Mouse (Mus musculus): ENCODE results near the gene Tmem59. TPM values are rescaled to one million over a fixed set of nuclear protein-coding genes. Genes with fewer than 3 reads are reported as not detected.

The Tmem59 gene
- total RNA-seq (2012; rRNA removed): 51.9 and 55.8 TPM in 2 replicates
- 10 to 100 TPM in 1 of 2 experiments, not detected in 1; 78.9 TPM for polyA plus RNA-seq (2012; ENCODE audit: insufficient read depth in 1 of 2, insufficient read length in 2 of 2, low read depth in 1 of 2, low replicate concordance in 2 of 2, missing spikeins in 1 of 2)

- H3K79me2 ChIP-seq (ENCODE audit: control insufficient read depth, insufficient read depth, low read length, poor library complexity): peaks cover 47% of the 10 kb centered on the region
- no peaks in the 10 kb centered on the region for H3K27me3 ChIP-seq (ENCODE audit: control insufficient read depth in 1 of 2, insufficient read depth in 2 of 2, low read length in 2 of 2)
- peaks cover 11 to 12% of the 10 kb centered on the region in 2 experiments for H3K4me1 ChIP-seq (ENCODE audit: control insufficient read depth in 1 of 2, insufficient read depth in 2 of 2, low read length in 2 of 2)
- peak within 1 kb of the TSS; percentile 73 to 91 for H3K4me3 ChIP-seq (ENCODE audit: control insufficient read depth in 1 of 2, insufficient read depth in 1 of 2, low read depth in 2 of 2, low read length in 2 of 2)
- peak within 1 kb of the TSS; percentile 89 for H3K27ac ChIP-seq (ENCODE audit: control insufficient read depth, low read depth, low read length)
- DNase-seq (ENCODE audit: low read depth, low spot score): peak; percentile 97
- TF ChIP-seq ZKSCAN1 (IDR thresholded peaks at IDR 0.05; ENCODE audit: low read depth, low read length): no peak
- 0 out of 2 replicates have a peak, but pooled peaks have one; percentile 2 for TF ChIP-seq TCF12 (IDR thresholded peaks at IDR 0.05; ENCODE audit: low read depth, low read length)
- TF ChIP-seq KAT2A (conservative IDR thresholded peaks at IDR 0.05; ENCODE audit: low read depth, low read length): peak; percentile 85
- TF ChIP-seq ZNF384 (IDR thresholded peaks at IDR 0.05; ENCODE audit: low read depth, low read length): no peak
- TF ChIP-seq UBTF (IDR thresholded peaks at IDR 0.05; ENCODE audit: borderline replicate concordance, insufficient read depth, low read depth, low read length): 0 out of 2 replicates have a peak, but pooled peaks have one; percentile 64
- no peak for TF ChIP-seq TAL1 (IDR thresholded peaks at IDR 0.05; ENCODE audit: low read length)
- 0 out of 2 replicates have a peak, but pooled peaks have one; percentile 38 for TF ChIP-seq MAX (IDR thresholded peaks at IDR 0.05; ENCODE audit: low read length)
- TF ChIP-seq POLR2A (IDR thresholded peaks at IDR 0.05; ENCODE audit: control insufficient read depth in 1 of 2, insufficient read depth in 1 of 2, low read depth in 1 of 2, low read length in 2 of 2, poor library complexity in 1 of 2): peak; percentile 68 to 69
- no peak for TF ChIP-seq RAD21 (IDR thresholded peaks at IDR 0.05; ENCODE audit: low read depth, low read length)
- peak; percentile 53 for TF ChIP-seq MXI1 (IDR thresholded peaks at IDR 0.05; ENCODE audit: low read depth, low read length)
- TF ChIP-seq NELFE (IDR thresholded peaks at IDR 0.05; ENCODE audit: low read depth, low read length): peak; percentile 57
- peak; percentile 15; the same call in 1 of the 2 replicates for TF ChIP-seq USF1 (IDR thresholded peaks at IDR 0.05; ENCODE audit: low read depth, low read length)
- TF ChIP-seq HCFC1 (IDR thresholded peaks at IDR 0.05; ENCODE audit: low read depth, low read length): peak; percentile 98
- TF ChIP-seq MYC (IDR thresholded peaks at IDR 0.05; ENCODE audit: low read depth, low read length): no peak; the same call in 1 of the 2 replicates
- TF ChIP-seq GATA1 (IDR thresholded peaks at IDR 0.05; ENCODE audit: low read depth, low read length): no peak
- TF ChIP-seq MYB (IDR thresholded peaks at IDR 0.05; ENCODE audit: low read depth, low read length): no peak
- TF ChIP-seq SIN3A (IDR thresholded peaks at IDR 0.05; ENCODE audit: low read length): peak; percentile 93
- TF ChIP-seq JUND (IDR thresholded peaks at IDR 0.05; ENCODE audit: low read depth, low read length): no peak
- TF ChIP-seq POLR2AphosphoS2 (IDR thresholded peaks at IDR 0.05; ENCODE audit: low read length): peak; percentile 32; the same call in 1 of the 2 replicates
- no peak for TF ChIP-seq CHD1 (IDR thresholded peaks at IDR 0.05; ENCODE audit: low read depth, low read length)
- peak; percentile 68; the same call in 1 of the 2 replicates for TF ChIP-seq TBP (IDR thresholded peaks at IDR 0.05; ENCODE audit: low read depth, low read length)
- peak; percentile 74; the same call in 1 of the 2 replicates for TF ChIP-seq MAZ (IDR thresholded peaks at IDR 0.05; ENCODE audit: low read depth, low read length)
- TF ChIP-seq RCOR1 (IDR thresholded peaks at IDR 0.05; ENCODE audit: low read depth, low read length): no peak
- no peak for TF ChIP-seq USF2 (IDR thresholded peaks at IDR 0.05; ENCODE audit: borderline replicate concordance in 1 of 2, insufficient read depth in 1 of 2, low read depth in 1 of 2, low read length in 2 of 2)
- TF ChIP-seq ELF1 (IDR thresholded peaks at IDR 0.05; ENCODE audit: low read depth, low read length): peak; percentile 94
- TF ChIP-seq MEF2A (IDR thresholded peaks at IDR 0.05; ENCODE audit: extremely low read depth, insufficient replicate concordance, low read depth, low read length, poor library complexity, severe bottlenecking): no peak
- H3K36me3 ChIP-seq (ENCODE audit: control insufficient read depth in 1 of 2, insufficient read depth in 2 of 2, low read length in 2 of 2): peaks cover 2 to 32% of the 10 kb centered on the region in 2 experiments
- H3K9me3 ChIP-seq (replicated peaks; ENCODE audit: insufficient read depth, low read length): no peaks in the 10 kb centered on the region
- peak within 1 kb of the TSS; percentile 88 for H3K9ac ChIP-seq (ENCODE audit: control insufficient read depth, low read depth, low read length, poor library complexity, severe bottlenecking)
Measured at GRCm38 (mm10) chr4:107178182-107178829, at the start of gene Tmem59. Gene Tmem59 (plus strand): TSS chr4:107178399.

Measured in MEL (cell line).